Mouse (Mus musculus): ENCODE results near the gene Adgrf3.

Adgrf3 gene

GRCm38 (mm10) chr5:30153222-30153621 lies 52.3 kb downstream of the Adgrf3 start:
- in situ Hi-C loops (cut with MboI, MseI) = no loop called here

DNA sequence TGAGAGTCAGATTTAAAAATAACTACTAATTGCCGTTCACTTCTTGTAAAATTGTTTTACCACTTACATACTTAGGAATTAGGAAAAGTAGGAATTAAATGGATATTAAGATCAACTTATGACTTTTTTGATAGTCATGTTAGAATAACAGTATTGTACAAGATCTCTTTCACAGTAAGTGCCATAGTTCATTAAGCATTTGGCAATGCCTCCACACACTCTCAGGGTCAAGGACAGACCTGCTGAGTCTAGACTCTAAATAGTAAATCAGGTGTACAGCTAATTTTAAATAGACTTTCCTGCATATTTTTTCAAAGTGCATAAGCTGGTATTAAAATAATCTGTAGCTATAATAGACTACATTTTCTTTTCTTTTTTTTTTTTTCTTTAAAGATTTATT lies 53.1 kb downstream of the Adgrf3 start:
- in situ Hi-C loops (cut with MboI, MseI) = no loop called here

DNA sequence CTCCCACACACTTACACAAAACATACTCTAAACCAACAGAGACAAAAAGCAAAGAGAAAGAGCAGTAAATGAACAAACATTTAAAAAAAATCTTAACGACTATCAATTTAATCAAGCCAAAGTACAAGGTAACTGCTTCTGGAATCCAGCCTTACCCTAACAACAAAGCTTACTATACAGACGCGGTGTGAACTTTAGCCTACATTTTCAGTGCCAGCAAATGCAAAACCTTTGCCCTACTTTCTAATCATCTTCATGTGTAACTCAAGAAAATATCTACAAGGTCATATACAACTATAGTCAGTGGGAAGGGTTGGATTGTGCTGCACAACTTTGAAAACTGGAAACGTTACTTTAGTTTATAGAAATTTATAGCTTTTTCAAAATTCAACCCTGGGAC lies 53.5 kb downstream of the Adgrf3 start:
- in situ Hi-C loops (cut with MboI, MseI) = no loop called here

GRCm38 (mm10) chr5:30148133-30148920 lies 57.2 kb downstream of the Adgrf3 start:
- in situ Hi-C loops (cut with MboI, MseI) = no loop called here

DNA sequence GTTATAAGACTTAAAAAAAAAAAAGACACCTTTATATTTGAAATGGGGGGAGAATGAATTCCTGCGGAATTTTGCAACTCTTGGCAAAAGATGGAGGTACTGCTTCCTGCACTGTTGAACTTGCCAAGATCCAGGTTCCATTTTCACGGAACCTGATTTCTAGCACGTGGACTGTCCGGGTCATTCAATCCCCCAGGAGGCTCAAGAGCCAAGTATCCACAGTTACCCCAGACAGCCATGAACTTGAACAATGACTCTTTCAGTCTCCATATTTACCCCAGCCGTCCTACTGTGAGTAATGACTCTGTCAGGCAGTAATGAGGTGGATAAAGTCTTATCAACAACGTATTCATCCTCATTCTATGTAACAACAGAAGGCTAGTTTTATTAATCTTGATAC lies 59.0 kb downstream of the Adgrf3 start:
- in situ Hi-C loops (cut with MboI, MseI) = no loop called here

Measured in T-helper 1 cell (primary cell).